Mouse (Mus musculus) urinary bladder, postnatal 36 days (tissue): ENCODE measurements at regions not wholly inside any gene's neighbourhood (a gene's known extent, or its start where the extent isn't known, plus 50 kb on each side); places are given as distances from the start of the nearest gene placed in this dataset.
A peak's percentile ranks its signal among the peaks of the same experiment; 100 is the strongest.

ENCODE experiments used
- DNase-seq, 2 experiments: peaks; one replicate each; pipeline ENCODE4 v3.0.0; 2022; ENCODE audit warnings: low spot score in 2 of 2, mixed read lengths in 1 of 2

DNA sequence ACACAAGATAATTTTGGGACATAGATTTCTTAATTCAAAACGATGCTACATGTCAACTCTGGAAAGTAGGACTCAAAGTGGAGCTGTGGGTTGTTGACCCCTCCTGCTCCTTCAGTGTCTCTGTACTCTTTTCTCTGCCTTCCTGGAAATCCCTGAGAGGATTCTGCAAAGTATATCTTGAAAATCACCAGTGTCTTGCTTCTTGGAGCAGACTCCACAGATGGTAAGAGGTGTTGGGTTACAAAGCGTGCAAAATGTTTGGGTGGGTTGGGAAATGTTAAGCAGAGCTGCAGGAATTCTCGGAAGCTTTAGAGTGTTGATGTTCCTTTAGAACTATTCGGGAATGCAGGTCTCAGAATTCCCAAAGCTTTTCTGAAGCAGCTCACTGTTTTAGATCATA lies 61.5 kb upstream of the Abcb5 start:
- DNase-seq: no peak

DNA sequence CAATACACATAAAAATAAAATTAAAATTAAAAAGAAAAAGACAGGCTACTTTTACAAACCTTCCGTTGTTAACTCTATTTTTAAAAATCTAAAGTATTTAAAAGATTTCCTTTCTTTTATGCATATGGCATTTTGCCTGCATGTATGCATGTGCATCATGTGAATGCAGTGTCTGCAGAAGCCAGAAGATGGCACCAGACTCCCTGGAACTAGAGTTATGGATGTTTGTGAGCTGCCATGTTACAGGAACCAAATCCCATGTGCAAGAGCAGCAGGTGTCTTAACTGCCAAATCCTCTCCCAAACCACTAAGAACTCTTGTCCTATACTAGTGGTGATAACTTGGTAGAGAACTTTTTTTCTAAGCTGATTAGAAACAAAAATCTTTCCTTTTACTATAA lies 60.1 kb upstream of the Abcb5 start:
- peak in 1 of 2 experiments; percentile 17 for DNase-seq

DNA sequence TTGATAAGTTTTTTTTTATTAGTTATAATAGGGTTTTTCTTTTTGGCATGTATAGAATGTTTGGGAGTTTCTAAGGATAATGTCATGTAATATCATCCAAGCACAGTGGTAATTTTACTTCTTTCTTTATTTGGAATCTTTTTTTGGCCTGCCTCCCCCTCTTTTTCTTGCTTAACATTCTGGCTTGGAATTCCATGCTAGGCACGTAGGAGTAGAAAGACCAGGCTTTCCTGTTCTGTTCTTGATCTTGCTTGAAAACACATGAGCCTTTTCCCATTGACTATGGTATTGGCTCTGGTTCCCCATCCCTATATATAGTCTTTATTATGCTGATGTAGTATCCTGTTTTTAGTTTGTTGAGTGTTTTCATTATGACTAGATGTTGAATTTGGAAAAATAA lies 57.8 kb upstream of the Abcb5 start:
- no peak for DNase-seq
